Mouse (Mus musculus): ENCODE data around the gene Vtcn1.
"Not testable (repeated sequence)": the region's sequence is repeated elsewhere in the genome, so short reads cannot be mapped to it uniquely, and the experiment has no call there.

Vtcn1 gene

GRCm38 (mm10) chr3:100825225-100825965 lies at the start of gene Vtcn1:
TSS of gene Vtcn1 (plus strand) at chr3:100825459.
- no peak for DNase-seq (ENCODE audit: low spot score in 2 of 2)

DNA sequence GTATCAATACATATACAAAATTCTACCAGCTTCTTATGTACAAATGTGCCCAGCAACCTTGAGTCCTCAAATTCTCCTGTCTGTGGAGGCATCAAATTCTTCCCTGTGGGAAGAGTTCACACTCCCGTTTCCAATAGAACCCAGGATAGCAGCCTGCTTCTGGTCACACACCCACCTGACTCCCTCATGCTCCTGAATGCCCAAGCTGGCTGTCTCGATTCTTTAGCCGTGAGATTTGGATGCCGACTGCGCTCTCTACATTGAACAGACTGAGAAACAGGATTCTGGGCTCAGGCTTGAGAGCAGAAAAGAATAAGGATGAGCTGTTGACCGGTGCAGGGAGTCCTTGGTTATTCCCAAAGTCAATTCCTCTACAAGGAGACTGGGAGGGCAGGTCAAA lies 48.3 kb upstream of the Vtcn1 start:
- no peak for DNase-seq (ENCODE audit: low spot score in 2 of 2)

DNA sequence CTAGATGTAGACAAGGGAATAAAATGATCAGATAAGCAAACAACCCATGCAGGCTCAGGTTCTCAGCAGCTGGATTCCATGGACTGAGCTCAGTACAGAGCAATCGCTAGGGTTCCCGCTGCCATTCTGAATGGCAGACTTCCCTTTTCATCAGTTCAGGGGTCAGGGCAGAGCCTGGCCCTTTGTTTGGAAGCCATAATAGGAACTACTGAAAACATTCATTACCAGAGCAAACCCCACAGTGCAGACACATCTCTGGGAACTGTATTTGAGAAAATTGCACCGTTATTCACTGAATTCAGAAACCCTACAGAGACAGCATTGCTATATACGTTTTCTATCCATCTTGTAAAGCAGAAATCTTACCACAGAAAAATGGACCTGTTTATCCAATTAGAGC lies 47.7 kb upstream of the Vtcn1 start:
- DNase-seq (ENCODE audit: low spot score in 2 of 2), result no peak

- no peak for DNase-seq (ENCODE audit: low spot score in 2 of 2)
Observed at GRCm38 (mm10) chr3:100786076-100786475, 39.2 kb upstream of the Vtcn1 start.

DNA sequence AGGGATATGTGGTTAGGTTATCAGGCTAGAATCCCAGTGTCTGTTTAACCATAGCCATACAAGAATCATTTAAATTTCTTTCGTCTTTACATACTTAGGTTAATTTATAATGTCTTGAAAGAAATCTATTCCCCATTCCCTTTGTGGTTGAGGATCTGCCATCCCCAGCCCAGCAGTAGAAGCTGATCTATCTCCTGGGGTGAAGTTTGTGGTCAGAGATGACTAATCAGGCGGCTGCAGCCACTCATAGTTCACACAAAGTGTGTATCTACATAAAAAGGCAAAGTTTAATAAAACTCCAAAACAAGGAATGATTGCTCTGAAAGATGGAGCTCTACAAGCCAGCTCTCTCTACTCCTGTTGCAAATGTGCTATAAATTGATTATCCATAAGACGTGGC lies 33.6 kb upstream of the Vtcn1 start:
- DNase-seq (ENCODE audit: low spot score in 2 of 2), result no peak

DNA sequence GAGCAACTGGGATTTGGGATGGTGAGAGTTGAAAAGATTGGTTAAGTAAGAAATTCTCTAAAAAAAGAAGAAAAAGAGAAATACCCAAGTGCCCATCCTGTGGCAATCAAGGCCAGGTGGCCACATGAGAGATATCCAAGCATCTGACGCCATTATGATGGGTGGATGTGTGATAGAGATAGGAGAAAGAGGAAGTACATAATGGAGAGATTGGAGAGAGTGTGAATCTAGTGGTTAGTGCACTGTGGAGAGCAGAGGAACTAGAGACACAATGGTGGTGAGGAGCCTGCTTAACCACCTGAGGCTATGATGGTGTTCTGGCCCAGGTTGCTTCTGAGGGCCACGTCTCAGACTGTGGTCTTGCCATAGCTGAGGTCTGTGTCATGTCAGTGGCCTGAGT lies 31.9 kb upstream of the Vtcn1 start:
- DNase-seq (ENCODE audit: low spot score in 2 of 2), result no peak

GRCm38 (mm10) chr3:100796571-100796970 lies 28.7 kb upstream of the Vtcn1 start:
- no peak for DNase-seq (ENCODE audit: low spot score in 2 of 2)

DNA sequence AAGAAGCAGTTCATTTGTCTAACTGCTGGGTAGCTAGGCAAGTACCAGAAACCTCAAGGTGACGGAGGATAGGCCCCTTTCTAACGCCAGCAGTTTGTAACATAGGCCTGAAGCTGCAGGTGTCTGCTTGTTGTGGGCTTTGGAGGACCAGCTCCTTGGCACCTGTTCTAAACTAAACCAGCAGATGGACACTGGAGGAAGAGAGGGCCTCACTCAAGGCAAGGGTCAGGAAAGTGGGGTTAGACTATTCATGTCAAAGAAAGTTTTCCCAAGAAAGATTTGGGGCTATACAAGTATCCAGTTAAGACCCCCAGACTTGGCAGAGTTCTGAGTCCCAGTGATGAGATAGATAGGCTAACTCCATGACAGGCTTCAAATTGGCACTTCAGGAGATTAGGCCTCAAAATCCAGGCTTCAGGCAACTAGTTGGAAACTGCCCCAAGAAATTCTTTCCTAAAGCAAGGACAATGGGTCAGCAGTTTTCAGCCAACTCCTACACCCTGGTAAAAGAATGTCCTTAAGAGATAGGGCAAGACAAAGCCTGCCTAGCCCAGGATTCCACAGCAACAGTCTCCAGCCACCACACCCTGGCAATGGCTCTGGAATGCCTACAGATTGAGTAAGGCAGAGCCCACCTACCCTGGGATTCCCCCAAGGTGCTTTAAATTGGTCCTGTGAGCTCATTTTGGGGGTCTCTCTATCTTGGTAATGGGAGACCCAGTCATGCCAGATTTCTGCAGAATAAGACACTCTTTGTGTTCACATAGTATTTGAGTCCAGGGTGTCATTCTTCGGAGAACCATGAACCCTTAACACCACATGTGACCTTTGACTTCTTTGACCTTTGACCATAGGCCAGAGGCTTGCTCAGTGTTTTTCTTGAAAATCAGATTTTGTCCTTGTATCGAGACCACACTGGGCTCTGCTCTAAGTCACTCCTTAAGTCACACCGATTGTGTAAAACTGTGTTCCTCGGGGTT lies 27.8 kb upstream of the Vtcn1 start:
- DNase-seq (ENCODE audit: low spot score in 2 of 2), result no peak

DNA sequence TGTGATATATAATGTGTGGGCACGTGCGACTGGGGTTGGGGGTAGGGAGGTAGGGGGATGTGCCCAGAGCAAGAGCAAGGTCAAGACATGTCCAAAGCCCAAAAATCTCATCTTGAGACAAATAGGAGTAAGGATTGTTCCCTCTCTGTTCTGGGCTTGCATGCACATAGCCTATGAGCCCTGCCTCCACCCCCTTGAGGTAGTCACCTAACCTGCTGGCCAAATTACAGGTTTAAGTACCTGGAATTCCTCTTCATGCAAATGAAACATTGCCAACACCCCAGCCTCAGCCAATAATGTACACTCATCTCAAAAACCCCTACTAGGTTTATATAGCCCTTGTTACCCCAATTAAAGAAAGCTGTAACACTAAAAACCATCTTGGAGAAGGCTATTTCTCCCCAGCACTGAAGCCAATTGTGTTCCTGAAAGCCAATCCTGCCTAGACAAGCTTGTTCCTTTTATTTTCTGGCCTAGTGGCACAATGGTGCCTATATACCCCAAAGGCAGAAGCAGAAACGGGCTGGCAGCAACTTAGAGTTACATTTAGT lies 26.3 kb upstream of the Vtcn1 start:
- no peak for DNase-seq (ENCODE audit: low spot score in 2 of 2)

GRCm38 (mm10) chr3:100804975-100805374 lies 20.3 kb upstream of the Vtcn1 start:
- no peak for DNase-seq (ENCODE audit: low spot score in 2 of 2)

DNA sequence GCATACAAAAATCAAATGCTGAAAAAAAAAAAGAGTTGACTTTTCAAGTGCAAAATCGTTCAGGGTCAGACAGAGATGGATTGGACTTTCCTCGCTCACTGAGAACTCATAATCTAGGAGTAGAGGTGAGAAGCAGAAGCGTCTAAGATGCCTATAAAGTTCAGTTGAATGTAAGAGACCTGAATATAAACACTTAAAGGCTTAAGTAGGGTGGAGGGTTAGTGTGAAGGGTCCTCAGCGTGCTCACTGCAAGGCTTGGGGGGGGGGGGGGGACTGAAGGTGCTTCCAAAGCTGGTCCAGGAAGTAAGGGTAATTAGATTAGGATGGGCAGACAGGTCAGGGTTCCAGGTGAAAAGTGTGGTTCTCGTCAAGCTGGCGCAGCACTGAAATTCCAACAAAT lies 19.3 kb upstream of the Vtcn1 start:
- no peak for DNase-seq (ENCODE audit: low spot score in 2 of 2)

- DNase-seq (ENCODE audit: low spot score in 2 of 2), result no peak
Observed at GRCm38 (mm10) chr3:100810461-100810860, 14.8 kb upstream of the Vtcn1 start.

- DNase-seq (ENCODE audit: low spot score in 2 of 2), result peak; percentile 12 to 29
Observed at GRCm38 (mm10) chr3:100811836-100812235, 13.4 kb upstream of the Vtcn1 start.

GRCm38 (mm10) chr3:100815490-100815889 lies 9.8 kb upstream of the Vtcn1 start:
- not testable (repeated sequence) for DNase-seq (ENCODE audit: low spot score in 2 of 2)

DNA sequence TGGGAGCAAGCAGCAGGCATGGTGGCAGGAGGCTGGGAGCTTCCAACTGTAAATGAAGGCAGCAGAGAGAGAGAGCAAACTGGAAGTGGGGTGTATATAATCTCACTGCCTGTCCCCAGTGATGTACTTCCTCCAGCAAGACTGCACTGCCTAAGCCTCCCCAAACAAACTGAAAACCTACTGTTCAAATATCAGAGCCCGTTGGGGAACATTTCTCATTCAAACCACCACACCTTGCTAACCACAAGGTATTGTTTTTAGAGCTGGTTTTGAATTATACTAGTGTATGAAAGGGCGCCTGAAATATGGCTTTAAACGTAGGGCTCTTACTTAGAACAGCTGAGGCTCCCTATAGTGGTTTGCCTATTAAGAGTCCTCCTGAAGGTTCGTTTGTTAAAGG lies 6.5 kb upstream of the Vtcn1 start:
- DNase-seq (ENCODE audit: low spot score in 2 of 2), result no peak

GRCm38 (mm10) chr3:100819571-100819970 lies 5.7 kb upstream of the Vtcn1 start:
- DNase-seq (ENCODE audit: low spot score in 2 of 2), result peak; percentile 1 to 15

DNA sequence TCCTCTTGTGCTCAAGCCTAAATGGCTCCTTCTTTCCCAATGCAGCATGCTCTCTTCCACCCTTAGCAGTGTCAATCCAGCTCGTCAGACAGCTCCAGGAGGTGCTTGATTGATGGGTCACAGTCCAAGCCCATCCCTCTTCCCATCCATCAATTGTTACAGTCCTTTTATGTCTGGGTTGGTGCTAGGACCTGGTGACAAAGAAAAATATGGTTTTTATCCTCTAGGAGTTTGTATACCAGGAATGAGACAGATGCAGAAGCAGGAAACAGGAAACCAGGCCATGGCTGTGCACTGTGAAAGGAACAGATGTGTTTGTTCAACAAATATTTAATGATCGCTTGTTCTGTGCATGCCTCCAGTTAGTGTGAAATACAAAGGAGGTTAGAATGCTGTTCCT lies 4.4 kb upstream of the Vtcn1 start:
- no peak for DNase-seq (ENCODE audit: low spot score in 2 of 2)

- no peak for DNase-seq (ENCODE audit: low spot score in 2 of 2)
Observed at GRCm38 (mm10) chr3:100821276-100821675, 4.0 kb upstream of the Vtcn1 start.

- no peak for DNase-seq (ENCODE audit: low spot score in 2 of 2)
Observed at GRCm38 (mm10) chr3:100843784-100844183, 18.5 kb downstream of the Vtcn1 start.

GRCm38 (mm10) chr3:100844366-100844765 lies 19.1 kb downstream of the Vtcn1 start:
- no peak for DNase-seq (ENCODE audit: low spot score in 2 of 2)

- DNase-seq (ENCODE audit: low spot score in 2 of 2), result no peak
Observed at GRCm38 (mm10) chr3:100848348-100848747, 23.1 kb downstream of the Vtcn1 start.

- no peak for DNase-seq (ENCODE audit: low spot score in 2 of 2)
Observed at GRCm38 (mm10) chr3:100850468-100850867, 25.2 kb downstream of the Vtcn1 start.
